Mouse (Mus musculus) cerebellum, adult 18-20 months (tissue): ENCODE data around the gene Magi2.
"Not testable (repeated sequence)": the region's sequence is repeated elsewhere in the genome, so short reads cannot be mapped to it uniquely, and the experiment has no call there.

Experiments
- DNase-seq, 2 experiments: peaks; one replicate each; pipeline ENCODE4 v3.0.0; 2021

Gene Magi2

DNA sequence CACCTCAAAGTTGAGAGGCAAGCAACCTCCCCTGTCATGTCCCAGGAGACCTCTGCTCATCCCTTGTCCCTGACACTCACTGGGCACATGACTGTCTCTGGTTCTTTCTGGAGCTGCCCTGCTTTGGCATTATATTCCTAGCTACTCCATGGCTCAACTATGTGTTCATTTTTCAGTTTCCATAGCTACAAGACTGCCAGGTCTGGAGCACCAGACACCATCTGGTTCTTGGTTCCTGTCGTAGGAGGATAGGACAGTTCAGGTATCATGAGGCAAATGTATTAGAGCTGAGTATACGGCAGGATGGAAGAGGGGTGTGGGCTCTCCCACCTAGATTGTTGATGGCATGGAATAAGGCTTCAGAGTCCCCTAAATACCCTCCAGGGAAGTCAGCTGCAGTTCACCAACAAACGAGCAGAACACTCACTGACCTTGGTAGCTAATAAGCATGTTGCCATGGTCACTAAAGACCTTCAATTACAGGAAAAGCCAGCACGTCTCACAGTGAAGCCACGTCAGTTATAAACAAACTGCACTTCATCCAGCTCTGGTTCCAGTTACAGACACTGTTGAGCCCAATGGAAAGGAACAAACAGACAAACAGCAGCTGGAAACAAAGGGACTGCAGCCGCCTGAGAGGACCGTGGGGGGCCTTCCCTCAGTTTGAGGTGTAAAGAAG, 1449.5 kb downstream of the Magi2 start:
- DNase-seq, result no peak

- no peak for DNase-seq
Observed at GRCm38 (mm10) chr5:20677246-20677645, 1450.4 kb downstream of the Magi2 start.

- no peak for DNase-seq
Observed at GRCm38 (mm10) chr5:20678573-20678972, 1451.7 kb downstream of the Magi2 start.

- DNase-seq, result no peak
Observed at GRCm38 (mm10) chr5:20679920-20680319, 1453.1 kb downstream of the Magi2 start.

- DNase-seq, result no peak
Observed at GRCm38 (mm10) chr5:20680833-20681530, 1454.1 kb downstream of the Magi2 start.

- no peak for DNase-seq
Observed at GRCm38 (mm10) chr5:20681660-20682059, 1454.8 kb downstream of the Magi2 start.

DNA sequence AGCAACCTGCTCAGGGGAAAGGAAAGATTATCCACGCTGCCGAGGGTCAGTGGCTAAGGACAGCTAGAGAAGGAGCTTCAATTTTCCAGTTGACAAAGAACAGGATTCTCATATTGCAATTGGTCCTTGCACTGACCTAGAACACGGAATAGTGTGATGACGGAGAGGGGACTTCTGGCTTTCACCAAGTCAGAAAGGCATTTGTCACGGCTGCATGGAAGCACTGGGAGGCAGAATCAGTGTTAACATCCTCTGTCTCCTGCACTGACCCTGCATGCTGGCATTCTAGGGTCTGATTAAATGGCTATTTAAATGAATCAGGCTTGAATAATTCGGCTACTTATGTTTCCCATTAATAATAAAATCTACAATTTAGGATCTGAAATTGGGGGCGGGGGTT, 1455.4 kb downstream of the Magi2 start:
- DNase-seq, result no peak

DNA sequence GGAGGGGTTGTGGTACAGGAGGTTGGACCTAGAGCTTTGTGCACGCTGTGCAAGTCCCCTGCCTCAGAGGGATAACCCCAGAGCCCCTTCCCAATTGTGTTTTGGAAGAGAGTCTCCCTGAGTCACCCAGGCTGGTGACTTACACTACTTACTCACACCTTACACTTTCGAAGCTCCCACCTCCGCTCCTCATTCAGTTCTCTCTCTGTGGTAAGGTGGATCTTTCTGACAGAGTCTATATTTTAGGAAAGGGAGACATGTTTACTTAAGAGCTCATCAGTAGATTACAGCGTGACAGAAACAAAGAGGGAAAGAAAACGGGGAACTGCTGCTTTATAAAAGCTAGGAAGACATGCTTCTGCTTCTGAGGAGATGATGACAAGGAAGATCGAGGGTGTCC, 1457.3 kb downstream of the Magi2 start:
- no peak for DNase-seq

DNA sequence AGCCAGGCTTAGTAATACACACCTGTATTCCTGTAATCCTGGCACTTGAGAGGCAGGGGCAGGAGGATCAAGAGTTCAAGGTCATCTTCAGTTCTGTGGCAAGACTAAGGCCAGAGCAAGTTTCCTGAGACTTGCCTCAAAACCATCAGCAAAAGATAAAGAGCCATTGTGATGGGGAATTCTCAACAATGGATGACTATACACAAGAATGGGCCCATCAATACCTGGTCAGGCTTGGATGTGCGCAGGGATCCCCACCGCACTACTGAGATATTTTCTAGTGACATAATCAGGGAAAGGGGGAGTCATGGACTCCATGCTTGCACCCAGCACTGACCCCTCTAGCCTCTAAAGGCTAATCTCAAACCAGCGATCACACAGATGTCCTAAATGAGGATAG, 1465.4 kb downstream of the Magi2 start:
- DNase-seq, result no peak

GRCm38 (mm10) chr5:20699116-20699515, 1472.3 kb downstream of the Magi2 start:
- no peak for DNase-seq

GRCm38 (mm10) chr5:20701483-20702421, 1474.9 kb downstream of the Magi2 start:
- DNase-seq, result peak; percentile 88 to 92

DNA sequence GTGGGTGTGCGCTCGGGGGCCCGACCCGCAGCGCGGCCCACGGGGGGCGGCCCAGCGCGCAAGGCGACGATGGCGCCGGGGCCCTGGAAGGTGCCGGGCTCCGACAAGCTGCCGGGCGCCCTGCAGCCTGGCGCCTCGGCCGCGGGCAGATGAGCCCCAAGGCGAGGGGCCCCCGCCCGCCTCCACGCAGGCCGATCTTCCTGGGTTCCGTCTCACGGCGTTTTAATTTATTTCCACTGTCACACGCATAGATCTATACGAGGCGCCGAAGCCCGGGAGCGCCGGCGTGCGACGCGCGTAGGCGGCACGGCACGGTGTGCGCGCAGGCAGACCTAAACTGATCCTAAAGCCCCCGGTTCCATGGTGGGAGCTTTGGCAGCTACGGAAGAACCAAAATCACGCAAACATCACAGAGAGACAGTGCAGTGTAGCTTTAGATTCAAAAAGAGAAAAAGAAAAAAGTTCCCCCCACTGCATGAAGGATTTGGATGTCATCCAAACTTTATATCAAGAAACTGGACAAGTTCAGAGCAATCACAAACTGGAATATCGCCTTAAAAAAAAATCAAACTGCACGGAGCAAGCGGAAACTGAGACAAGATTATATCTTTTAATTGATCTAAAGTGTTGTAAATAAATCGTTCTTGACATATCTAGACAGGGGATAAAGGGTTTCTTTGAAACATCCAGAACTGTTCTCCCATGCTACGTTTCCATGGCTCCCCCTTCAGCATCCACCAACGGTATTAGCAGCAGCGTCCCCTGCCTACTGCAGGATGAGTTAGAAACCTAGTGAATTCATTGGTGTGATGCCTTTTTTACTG, 1475.9 kb downstream of the Magi2 start:
- DNase-seq, result peak; percentile 41 to 62

- no peak for DNase-seq
Observed at GRCm38 (mm10) chr5:20703304-20703700, 1476.5 kb downstream of the Magi2 start.

DNA sequence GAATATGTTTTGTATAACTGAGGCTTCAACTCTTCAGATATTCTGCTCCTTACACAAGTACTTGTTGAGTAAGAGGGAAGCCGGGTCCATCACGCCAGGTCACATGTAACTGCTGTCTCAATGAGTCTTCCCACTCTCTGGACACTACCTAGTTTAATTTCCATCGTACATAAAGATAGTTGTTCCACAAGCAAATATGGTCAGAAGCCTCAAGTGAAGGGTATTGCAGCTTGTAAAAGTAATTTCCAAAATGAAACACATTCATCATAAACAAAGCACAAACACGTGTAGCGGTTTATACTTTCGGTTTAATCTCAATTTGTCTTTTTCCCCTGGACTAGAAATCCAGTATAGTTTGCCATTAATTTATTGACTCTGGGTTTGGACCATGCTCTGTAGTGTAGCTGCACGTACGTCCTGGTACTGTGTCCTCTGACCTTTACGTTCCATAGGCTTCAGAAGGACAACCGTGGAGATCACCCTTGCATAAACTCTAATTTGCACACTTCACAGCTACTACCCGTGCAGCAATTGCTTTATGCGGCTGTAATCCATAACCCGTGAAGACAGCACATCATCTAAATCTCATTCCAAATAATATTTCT, 1477.2 kb downstream of the Magi2 start:
- no peak for DNase-seq

- DNase-seq, result no peak
Observed at GRCm38 (mm10) chr5:20704886-20705285, 1478.0 kb downstream of the Magi2 start.

DNA sequence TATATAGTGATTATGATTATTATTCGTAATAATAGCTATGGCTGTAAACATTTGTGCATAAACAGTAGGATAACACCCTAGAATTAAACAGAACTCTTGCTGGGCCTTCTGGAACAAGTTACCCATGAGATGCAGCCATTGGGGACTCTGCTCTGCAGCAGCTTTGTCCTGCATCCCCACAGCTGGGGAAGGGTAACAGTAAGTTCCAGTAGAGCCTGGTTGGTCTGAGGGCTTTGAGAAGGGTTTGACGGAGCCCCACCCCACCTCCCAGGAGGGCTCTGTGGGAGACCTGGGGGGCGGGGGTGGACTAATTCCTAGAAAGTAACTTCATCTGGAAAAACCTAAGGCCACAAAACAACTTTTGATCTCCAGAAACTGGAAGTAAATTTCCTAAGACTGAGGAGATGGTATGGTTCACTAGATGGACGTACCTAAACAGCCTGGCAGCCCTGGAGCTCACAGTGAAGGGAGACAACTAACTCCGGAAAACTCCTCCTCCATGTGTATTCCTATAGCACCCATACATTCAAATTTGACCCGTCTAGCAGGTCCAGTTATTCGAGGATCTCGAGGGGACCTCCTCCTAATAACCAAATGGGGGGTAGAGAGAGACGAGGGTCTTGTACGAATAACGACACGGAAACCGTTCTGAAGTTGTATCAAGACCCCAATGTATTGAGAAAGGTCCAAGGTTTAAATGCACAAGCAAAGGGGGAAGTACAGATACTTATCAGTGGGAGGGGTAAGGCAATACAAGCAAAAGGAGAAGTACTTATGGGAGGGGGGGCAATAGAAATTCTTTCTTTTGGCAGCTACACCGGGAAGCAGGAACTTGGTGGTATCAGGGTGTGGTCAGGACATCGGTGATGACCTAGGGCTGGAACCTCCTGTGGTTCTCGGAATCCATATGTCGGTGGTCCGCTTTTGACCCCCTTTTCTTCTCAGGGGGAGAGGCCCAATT, 1479.8 kb downstream of the Magi2 start:
- not testable (repeated sequence) for DNase-seq

- not testable (repeated sequence) for DNase-seq
Observed at GRCm38 (mm10) chr5:20710845-20711244, 1484.0 kb downstream of the Magi2 start.

GRCm38 (mm10) chr5:20714619-20715018, 1487.8 kb downstream of the Magi2 start:
- DNase-seq, result not testable (repeated sequence)

- DNase-seq, result not testable (repeated sequence)
Observed at GRCm38 (mm10) chr5:20715980-20716379, 1489.1 kb downstream of the Magi2 start.

DNA sequence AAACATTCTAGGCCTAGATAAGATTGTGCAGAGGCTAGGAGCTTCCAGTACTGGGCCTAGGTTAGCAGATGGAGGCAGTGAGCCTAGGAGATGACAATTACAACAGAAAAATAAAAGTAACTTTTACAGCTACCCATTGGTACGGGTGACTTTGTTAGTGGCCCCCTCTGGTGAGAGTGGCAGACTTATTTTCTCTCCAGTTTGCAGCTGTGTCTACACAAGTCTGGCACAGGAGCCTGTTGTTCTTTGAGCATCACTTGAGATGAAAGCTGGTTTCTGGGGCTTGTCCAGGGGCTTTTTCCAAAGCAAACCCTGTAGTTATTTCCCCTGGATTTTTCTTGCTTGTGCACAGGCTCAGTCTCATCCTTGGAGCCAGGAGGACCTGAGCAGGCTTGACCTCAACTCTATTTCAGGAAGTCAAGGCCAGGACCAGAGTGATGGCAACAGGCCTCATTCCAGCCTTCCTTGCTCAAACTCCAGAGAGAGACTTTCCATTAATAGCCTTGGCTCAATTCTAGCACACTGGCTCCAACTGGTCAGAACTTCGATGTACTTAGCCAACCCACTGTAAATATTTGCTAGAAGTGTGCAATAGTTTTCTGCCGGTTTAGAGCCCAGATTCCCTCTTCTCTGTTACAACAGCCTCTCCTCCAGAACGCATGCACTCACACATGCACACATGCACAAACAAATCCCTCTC, 1493.5 kb downstream of the Magi2 start:
- DNase-seq, result no peak
